Mouse (Mus musculus) T-cell, adult 2 months (primary cell): Measurements from ENCODE around the gene Farp1.
A peak's percentile ranks its signal among the peaks of the same experiment; 100 is the strongest.

Experiments used
- DNase-seq: peaks from one replicate; pipeline ENCODE4 v3.0.0; 2022; ENCODE audit warnings: low spot score

Farp1 gene

GRCm38 (mm10) chr14:121263912-121264311 is 228.9 kb downstream of the Farp1 start:
- DNase-seq = no peak

GRCm38 (mm10) chr14:121264453-121264852 is 229.5 kb downstream of the Farp1 start:
- DNase-seq = peak; percentile 23

GRCm38 (mm10) chr14:121267801-121268200 is 232.8 kb downstream of the Farp1 start:
- no peak for DNase-seq

- no peak for DNase-seq
Observed at GRCm38 (mm10) chr14:121270490-121270889, 235.5 kb downstream of the Farp1 start.

- no peak for DNase-seq
Observed at GRCm38 (mm10) chr14:121274985-121275384, 240.0 kb downstream of the Farp1 start.

- DNase-seq = no peak
Observed at GRCm38 (mm10) chr14:121276016-121276415, 241.0 kb downstream of the Farp1 start.

GRCm38 (mm10) chr14:121279106-121279505 is 244.1 kb downstream of the Farp1 start:
- DNase-seq = peak; percentile 61

GRCm38 (mm10) chr14:121280601-121281335 is 245.8 kb downstream of the Farp1 start:
- DNase-seq = no peak

GRCm38 (mm10) chr14:121281336-121281710 is 246.3 kb downstream of the Farp1 start:
- DNase-seq = no peak

GRCm38 (mm10) chr14:121285379-121286120 is 250.6 kb downstream of the Farp1 start:
- DNase-seq = no peak

- DNase-seq = no peak
Observed at GRCm38 (mm10) chr14:121291881-121292280, 256.9 kb downstream of the Farp1 start.

- DNase-seq = no peak
Observed at GRCm38 (mm10) chr14:121292391-121292790, 257.4 kb downstream of the Farp1 start.

- no peak for DNase-seq
Observed at GRCm38 (mm10) chr14:121294484-121294883, 259.5 kb downstream of the Farp1 start.

GRCm38 (mm10) chr14:121297103-121297502 is 262.1 kb downstream of the Farp1 start:
- no peak for DNase-seq

GRCm38 (mm10) chr14:121298537-121298936 is 263.5 kb downstream of the Farp1 start:
- no peak for DNase-seq

GRCm38 (mm10) chr14:121299093-121299492 is 264.1 kb downstream of the Farp1 start:
- no peak for DNase-seq

GRCm38 (mm10) chr14:121304523-121304922 is 269.5 kb downstream of the Farp1 start:
- DNase-seq = no peak

- DNase-seq = no peak
Observed at GRCm38 (mm10) chr14:121305316-121306064, 270.5 kb downstream of the Farp1 start.

- DNase-seq = no peak
Observed at GRCm38 (mm10) chr14:121309909-121310308, 274.9 kb downstream of the Farp1 start.

- DNase-seq = no peak
Observed at GRCm38 (mm10) chr14:121310325-121311080, 275.5 kb downstream of the Farp1 start.

GRCm38 (mm10) chr14:121311083-121311482 is 276.1 kb downstream of the Farp1 start:
- no peak for DNase-seq

- no peak for DNase-seq
Observed at GRCm38 (mm10) chr14:121313283-121313682, 278.3 kb downstream of the Farp1 start.
